Mouse (Mus musculus) embryonic facial prominence, embryonic 15.5 days (tissue): ENCODE measurements around the gene Sinhcaf. TPM values are rescaled to one million over a fixed set of nuclear protein-coding genes. Genes with fewer than 3 reads are reported as not detected.
"Not testable (repeated sequence)": the region's sequence is repeated elsewhere in the genome, so short reads cannot be mapped to it uniquely, and the experiment has no call there.

Experiments used
- ATAC-seq: fragments of 200-750 bp; cut with Nextera tagmentation; 2 replicates; pipeline ENCODE4 v1.8.0; 2017; ENCODE audit warnings: low read depth, moderate TSS enrichment; ENCODE audit not compliant: insufficient number of reproducible peaks, low FRiP score, low TSS enrichment
- H3K27ac ChIP-seq: fragments of 300-500 bp; sonication (generic); replicated peaks from 2 replicates; pipeline ENCODE4 v1.5.1; 2015; ENCODE audit warnings: mild to moderate bottlenecking, inconsistent platforms
- H3K27me3 ChIP-seq: fragments of 300-500 bp; sonication (generic); 2 replicates; pipeline ENCODE4 v1.6.1; 2015; ENCODE audit warnings: inconsistent platforms
- H3K36me3 ChIP-seq: fragments of 300-500 bp; sonication (generic); 2 replicates; pipeline ENCODE4 v1.6.1; 2015; ENCODE audit warnings: mild to moderate bottlenecking, inconsistent platforms
- H3K4me1 ChIP-seq: fragments of 300-500 bp; sonication (generic); 2 replicates; pipeline ENCODE4 v1.6.1; 2015; ENCODE audit warnings: inconsistent platforms
- H3K4me2 ChIP-seq: fragments of 300-500 bp; sonication (generic); replicated peaks from 2 replicates; pipeline ENCODE4 v1.6.1; 2015; ENCODE audit warnings: mild to moderate bottlenecking, inconsistent platforms
- H3K4me3 ChIP-seq: fragments of 300-500 bp; sonication (generic); replicated peaks from 2 replicates; pipeline ENCODE4 v1.5.1; 2015; ENCODE audit warnings: mild to moderate bottlenecking, inconsistent platforms
- H3K9ac ChIP-seq: fragments of 300-500 bp; sonication (generic); 2 replicates; pipeline ENCODE4 v1.6.1; 2015; ENCODE audit warnings: inconsistent platforms
- H3K9me3 ChIP-seq: fragments of 300-500 bp; sonication (generic); replicated peaks from 2 replicates; pipeline ENCODE4 v1.6.1; 2016; ENCODE audit warnings: inconsistent platforms
- WGBS: fragments of 180-500 bp; shearing (Covaris S2); methylation state at CpG from one replicate; pipeline ENCODE4 v1.1.7; 2015; 5-methylcytosine and 5-hydroxymethylcytosine counted together
- polyA plus RNA-seq: library from polyadenylated mRNA; unstranded; fragments of >200 nt; fragmentation: Nextera tagmentation; extraction: Ambion mirVana; gene quantifications from 2 replicates; pipeline ENCODE4 v1.2.1, GENCODE M21; 2015

The Sinhcaf gene
- polyA plus RNA-seq, 1 experiment from 2014 or later = 76.4 TPM

DNA sequence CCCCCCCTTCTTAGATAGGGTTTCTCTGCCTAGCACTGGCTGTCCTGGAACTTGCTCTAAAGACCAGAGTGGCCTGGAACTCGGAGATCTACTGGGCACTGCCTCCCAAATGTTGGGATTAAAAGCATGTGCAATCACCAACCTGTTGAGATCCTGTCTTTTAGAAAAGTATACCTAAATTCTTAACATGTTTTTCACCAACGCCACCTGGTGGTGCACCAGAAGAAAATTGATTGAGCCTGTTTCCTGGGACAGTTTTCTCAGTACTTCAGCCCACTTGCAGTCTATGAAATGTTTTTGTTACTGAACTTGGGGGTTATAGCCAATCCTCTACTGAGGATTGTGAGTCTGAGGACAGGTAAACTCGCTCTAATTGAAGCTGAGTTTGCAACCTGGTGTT, 29.4 kb downstream of the Sinhcaf start:
- H3K27ac ChIP-seq = no peak overlapping the region
- no peak for ATAC-seq

DNA sequence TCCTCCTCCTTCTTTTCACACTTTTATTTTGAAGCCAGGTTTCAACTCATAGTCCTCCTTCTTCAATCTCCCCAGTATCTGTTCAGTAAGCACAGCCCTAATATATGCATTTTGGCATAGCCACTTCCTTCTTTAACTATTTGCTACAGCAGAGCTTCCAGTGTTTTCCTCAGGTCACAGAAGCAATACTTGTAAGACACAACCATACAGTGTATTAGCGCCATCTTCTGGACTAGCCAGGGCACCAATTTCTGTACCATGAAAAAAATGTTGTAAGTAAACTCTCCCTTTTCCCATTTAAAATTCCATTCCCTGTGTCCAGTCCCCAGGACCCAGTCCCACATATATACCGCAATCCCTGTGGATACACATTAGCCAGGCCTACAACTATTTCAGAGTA, 32.3 kb downstream of the Sinhcaf start:
- no peak for ATAC-seq
- no peaks in the 10 kb centered on the region for H3K36me3 ChIP-seq
- H3K27ac ChIP-seq = no peak overlapping the region
- no peak overlapping the region for H3K9ac ChIP-seq
- no peak overlapping the region for H3K4me2 ChIP-seq
- no peak overlapping the region for H3K4me3 ChIP-seq
- no peaks in the 10 kb centered on the region for H3K9me3 ChIP-seq
- no peaks in the 10 kb centered on the region for H3K4me1 ChIP-seq
- 12% methylated on average over 2 of the region's 2 CpGs for WGBS
- no peaks in the 10 kb centered on the region for H3K27me3 ChIP-seq

More for the DNA sequence above, 29.4 kb downstream of the Sinhcaf start:
- Histone ChIP-seq H3K4me3 (no peak overlapping the region), H3K9ac (no peak overlapping the region), H3K27me3 (no peaks in the 10 kb centered on the region), H3K4me1 (no peaks in the 10 kb centered on the region), H3K4me2 (no peak overlapping the region), H3K9me3 (no peaks in the 10 kb centered on the region), H3K36me3 (peaks cover 12% of the 10 kb centered on the region)
- WGBS = 34% methylated on average over 3 of the region's 3 CpGs

DNA sequence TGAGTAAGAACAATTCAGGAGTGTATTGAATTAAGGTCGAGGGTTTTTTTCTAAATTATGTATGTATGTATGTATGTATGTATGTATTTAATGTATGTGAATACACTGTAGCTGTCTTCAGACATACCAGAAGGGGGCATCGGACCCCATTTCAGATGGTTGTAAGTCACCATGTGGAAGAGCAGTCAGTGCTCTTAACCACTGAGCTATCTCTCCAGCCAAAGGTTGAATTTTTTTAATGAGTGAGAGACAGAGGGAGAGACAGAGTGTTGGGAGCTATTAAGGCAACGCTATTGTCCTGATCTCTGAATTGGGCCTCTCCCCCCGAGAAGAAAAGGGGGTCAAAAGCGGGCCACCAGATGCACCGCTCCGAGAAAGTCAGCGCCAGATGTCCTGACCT, 34.4 kb downstream of the Sinhcaf start:
- H3K4me1 ChIP-seq, H3K9ac ChIP-seq, H3K27ac ChIP-seq, H3K27me3 ChIP-seq, H3K9me3 ChIP-seq, H3K4me3 ChIP-seq, H3K4me2 ChIP-seq, ATAC-seq, H3K36me3 ChIP-seq: not testable (repeated sequence)
- 81% methylated on average over 8 of the region's 8 CpGs for WGBS

DNA sequence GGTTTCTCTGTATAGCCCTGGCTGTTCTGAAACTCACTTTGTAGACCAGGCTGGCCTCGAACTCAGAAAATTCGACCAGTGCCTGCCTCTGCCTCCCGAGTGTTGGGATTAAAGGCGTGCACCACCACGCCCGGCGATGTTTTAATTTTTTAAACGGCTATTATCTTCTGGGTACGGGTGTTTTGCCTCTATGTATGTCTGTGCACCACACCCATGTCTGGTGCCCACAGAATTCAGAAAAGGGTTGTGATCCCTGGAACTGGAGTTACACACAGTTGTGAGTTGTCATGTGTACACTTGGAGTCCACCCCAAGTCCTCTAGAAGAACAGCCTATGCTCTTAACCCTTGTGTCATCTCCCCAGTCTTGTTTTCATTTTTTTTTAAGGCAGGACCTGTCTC, 39.3 kb downstream of the Sinhcaf start:
- ATAC-seq = no peak
- 86% methylated on average over 9 of the region's 9 CpGs for WGBS
- H3K36me3 ChIP-seq = no peaks in the 10 kb centered on the region
- H3K4me3 ChIP-seq = no peak overlapping the region
- H3K4me2 ChIP-seq = no peak overlapping the region
- no peaks in the 10 kb centered on the region for H3K27me3 ChIP-seq
- H3K4me1 ChIP-seq = no peaks in the 10 kb centered on the region
- no peak overlapping the region for H3K9ac ChIP-seq
- H3K27ac ChIP-seq = no peak overlapping the region
- H3K9me3 ChIP-seq = no peaks in the 10 kb centered on the region

DNA sequence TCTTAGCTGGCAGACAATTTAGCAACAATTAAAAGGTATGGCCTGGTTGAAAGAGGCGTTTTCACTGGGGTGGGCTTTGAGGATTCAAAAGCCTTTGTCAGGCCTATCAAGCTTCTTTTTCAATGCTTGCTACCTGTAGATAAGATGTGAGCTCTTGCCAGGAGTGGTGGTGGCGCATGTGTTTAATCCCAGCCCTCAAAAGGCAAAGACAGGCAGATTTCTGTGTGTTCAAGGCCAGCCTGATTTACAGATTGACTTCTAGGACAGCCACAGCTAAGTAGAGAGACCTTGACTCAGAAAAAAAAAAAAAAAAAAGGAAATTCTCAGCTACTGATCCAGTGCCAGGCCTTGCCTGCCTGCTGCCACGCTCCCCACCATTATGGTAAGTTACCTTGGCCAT, 43.5 kb downstream of the Sinhcaf start:
- Histone ChIP-seq H3K27ac (no peak overlapping the region), H3K27me3 (no peaks in the 10 kb centered on the region), H3K4me1 (no peaks in the 10 kb centered on the region), H3K36me3 (no peaks in the 10 kb centered on the region), H3K4me3 (no peak overlapping the region), H3K4me2 (no peak overlapping the region), H3K9me3 (no peaks in the 10 kb centered on the region), H3K9ac (no peak overlapping the region)
- no peak for ATAC-seq
- WGBS = 79% methylated on average over 3 of the region's 3 CpGs

DNA sequence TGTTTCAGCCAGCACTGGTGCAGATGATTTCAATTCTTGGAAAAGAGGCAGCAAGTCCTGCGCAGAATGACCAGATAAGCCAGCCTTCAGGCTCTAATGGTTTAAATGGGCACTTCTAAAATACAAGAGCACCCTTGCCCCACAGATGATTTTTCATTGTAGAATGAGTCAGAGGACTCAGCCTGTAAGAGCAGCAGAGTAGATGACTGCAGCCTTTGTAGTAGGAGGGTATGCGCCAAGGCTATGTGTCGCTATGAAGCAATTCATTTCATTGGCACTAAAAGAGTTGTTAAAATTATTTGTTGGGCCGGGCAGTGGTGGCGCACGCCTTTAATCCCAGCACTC, 49.8 kb downstream of the Sinhcaf start:
- peak; percentile 25; the same call in 1 of the 2 replicates for ATAC-seq
- Histone ChIP-seq H3K9me3 (no peaks in the 10 kb centered on the region), H3K27ac (peak overlapping the region; percentile 85), H3K4me3 (peak overlapping the region; percentile 75), H3K36me3 (no peaks in the 10 kb centered on the region), H3K9ac (0 out of 2 replicates have a peak overlapping the region, but pooled peaks have one; percentile 3), H3K4me1 (peaks cover 7% of the 10 kb centered on the region), H3K27me3 (no peaks in the 10 kb centered on the region), H3K4me2 (peak overlapping the region; percentile 63)
- 47% methylated on average over 6 of the region's 6 CpGs for WGBS

DNA sequence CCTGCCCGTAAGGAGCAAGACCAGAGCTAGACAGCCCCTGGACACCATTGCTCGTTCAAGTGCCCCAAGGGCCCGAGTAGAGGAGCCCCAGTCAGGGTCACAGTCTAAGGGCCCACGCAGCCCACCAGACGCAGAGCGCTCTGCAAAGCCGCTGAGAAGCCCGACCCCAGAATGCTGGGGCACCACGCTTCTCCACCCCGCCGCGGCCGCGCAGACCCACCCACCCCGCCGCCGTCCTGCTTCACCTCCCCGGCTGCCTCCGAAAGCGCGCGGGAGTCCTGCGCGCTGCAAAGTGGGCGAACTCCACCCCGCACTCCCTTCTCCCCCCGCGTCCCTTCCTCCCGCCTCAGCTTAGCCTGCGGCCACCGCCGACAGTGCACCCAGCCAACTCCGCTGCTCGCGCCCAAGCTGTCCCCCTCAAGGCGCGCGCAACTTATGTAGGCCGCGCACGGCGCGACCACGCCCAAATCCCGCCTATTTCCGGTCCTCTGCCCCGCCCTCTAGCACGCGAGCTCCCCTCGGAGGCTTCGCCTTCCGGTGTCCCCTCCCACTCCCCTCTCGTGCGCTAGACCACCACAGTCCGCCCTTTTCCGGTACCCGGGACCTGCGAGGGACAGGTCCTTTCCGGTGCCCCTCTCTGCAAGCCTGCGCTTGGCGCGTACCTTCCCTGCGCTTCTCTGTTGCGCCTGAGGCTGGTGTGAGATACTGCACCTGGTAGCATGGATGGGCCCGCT, 50.3 kb downstream of the Sinhcaf start, which contains the start of gene Caprin2:
TSS of gene Caprin2 (minus strand) at position 465 of the 734 bp plus-strand sequence.
- Histone ChIP-seq H3K36me3 (no peaks in the 10 kb centered on the region), H3K27me3 (no peaks in the 10 kb centered on the region), H3K9ac (peak within 1 kb of the TSS; percentile 65), H3K27ac (peak within 1 kb of the TSS; percentile 85), H3K4me3 (peak within 1 kb of the TSS; percentile 75), H3K4me1 (peaks cover 7% of the 10 kb centered on the region), H3K4me2 (peak within 1 kb of the TSS; percentile 63), H3K9me3 (no peaks in the 10 kb centered on the region)
- WGBS = under 1% methylated on average over 65 of the region's 65 CpGs
- ATAC-seq = peak; percentile 98

DNA sequence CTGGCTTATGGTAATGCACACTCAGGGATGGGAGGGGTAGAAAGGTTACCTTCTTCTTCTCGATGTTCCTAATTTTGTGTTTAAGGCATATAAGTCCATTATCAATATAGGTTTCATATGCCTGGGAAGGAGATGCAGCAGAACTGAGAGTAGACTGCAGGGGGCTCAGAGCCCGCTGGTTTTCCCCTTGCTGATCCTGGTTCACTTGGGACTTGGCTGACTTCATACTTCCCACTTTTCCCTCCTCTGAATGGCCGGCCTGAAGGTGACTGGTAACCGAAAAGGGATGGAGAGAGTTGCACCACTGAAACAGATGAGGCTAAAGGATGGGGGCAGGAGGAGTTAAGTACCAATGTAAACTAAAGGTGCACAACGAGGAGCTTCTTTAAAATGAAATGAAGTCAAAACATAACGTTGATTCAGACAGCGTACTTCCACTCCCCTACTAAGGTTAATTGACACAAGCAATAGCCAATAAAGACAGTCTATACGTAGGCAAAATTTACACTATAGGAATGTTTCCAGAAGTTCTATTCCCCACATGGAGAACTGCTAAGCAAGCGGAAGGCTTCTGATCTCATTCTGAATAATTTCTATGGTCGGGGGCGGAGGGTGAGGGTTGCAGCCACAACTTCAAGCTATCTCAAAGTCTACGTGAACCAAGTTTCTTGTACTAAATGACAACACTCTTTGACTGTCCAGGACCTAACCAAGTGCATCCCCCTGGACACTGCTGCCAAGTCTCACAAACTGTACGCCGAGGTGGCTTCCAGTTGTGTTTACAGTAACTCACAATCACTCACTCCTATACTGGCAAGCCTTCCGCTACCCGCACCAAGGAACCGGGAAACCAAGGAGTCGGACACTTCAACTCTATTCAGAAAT, 51.1 kb downstream of the Sinhcaf start:
- 6% methylated on average over 18 of the region's 18 CpGs for WGBS
- no peaks in the 10 kb centered on the region for H3K27me3 ChIP-seq
- no peaks in the 10 kb centered on the region for H3K9me3 ChIP-seq
- H3K4me3 ChIP-seq = peak overlapping the region; percentile 75
- no peaks in the 10 kb centered on the region for H3K36me3 ChIP-seq
- peak overlapping the region; percentile 65 for H3K9ac ChIP-seq
- H3K4me1 ChIP-seq = peaks cover 7% of the 10 kb centered on the region
- H3K27ac ChIP-seq = peak overlapping the region; percentile 85
- peak overlapping the region; percentile 63 for H3K4me2 ChIP-seq
- 0 out of 2 replicates have a peak, but pooled peaks have one; percentile 1 for ATAC-seq

DNA sequence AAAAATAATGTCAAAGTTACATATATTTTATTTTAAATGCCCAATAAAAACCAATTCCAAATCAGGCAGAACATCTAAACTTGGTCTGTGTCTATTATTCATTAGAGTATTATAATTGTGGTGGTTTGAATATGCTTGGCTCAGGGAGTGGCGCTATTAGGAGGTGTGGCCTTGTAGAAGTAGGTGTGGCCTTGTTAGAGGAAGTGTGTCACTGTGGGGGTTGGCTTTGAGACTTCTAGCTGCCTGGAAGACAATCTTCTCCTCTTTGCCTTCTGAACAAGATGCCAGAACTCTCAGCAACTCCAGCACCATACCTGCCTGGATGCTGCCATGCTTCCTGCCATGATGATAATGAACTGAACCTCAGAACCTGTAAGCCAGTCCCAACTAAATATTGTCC, 72.4 kb downstream of the Sinhcaf start:
- H3K9ac ChIP-seq = no peak overlapping the region
- 92% methylated on average over 1 of the region's 1 CpGs for WGBS
- H3K4me2 ChIP-seq = no peak overlapping the region
- no peak for ATAC-seq
- H3K4me3 ChIP-seq = no peak overlapping the region
- no peaks in the 10 kb centered on the region for H3K27me3 ChIP-seq
- no peak overlapping the region for H3K27ac ChIP-seq
- no peaks in the 10 kb centered on the region for H3K9me3 ChIP-seq
- H3K4me1 ChIP-seq = no peaks in the 10 kb centered on the region
- H3K36me3 ChIP-seq = no peaks in the 10 kb centered on the region
